Mouse (Mus musculus) limb, embryonic 14.5 days (tissue): ENCODE data around the gene Rnf11. TPM values are rescaled to one million over a fixed set of nuclear protein-coding genes. Genes with fewer than 3 reads are reported as not detected.

ENCODE experiments used
- ATAC-seq: fragments of 200-750 bp; cut with Nextera tagmentation; 2 replicates; pipeline ENCODE4 v1.8.0; 2017; ENCODE audit warnings: low read depth, moderate number of reproducible peaks, moderate TSS enrichment; ENCODE audit not compliant: low FRiP score
- DNase-seq: peaks from one replicate; pipeline ENCODE4 v3.0.0-alpha.2; 2015; ENCODE audit warnings: low spot score
- H3K27ac ChIP-seq: fragments of 300-500 bp; sonication (generic); replicated peaks from 2 replicates; pipeline ENCODE4 v1.5.1; 2014; ENCODE audit warnings: low read depth, mild to moderate bottlenecking, low read length, moderate library complexity, mixed read lengths
- H3K27me3 ChIP-seq: fragments of 300-500 bp; sonication (generic); 2 replicates; pipeline ENCODE4 v1.6.1; 2014; ENCODE audit warnings: low read length, mixed read lengths; ENCODE audit not compliant: control insufficient read depth, insufficient read depth
- H3K36me3 ChIP-seq: fragments of 300-500 bp; sonication (generic); 2 replicates; pipeline ENCODE4 v1.6.1; 2014; ENCODE audit warnings: mild to moderate bottlenecking, low read length, moderate library complexity, mixed read lengths; ENCODE audit not compliant: control insufficient read depth, insufficient read depth
- H3K4me1 ChIP-seq: fragments of 300-500 bp; sonication (generic); 2 replicates; pipeline ENCODE4 v1.6.1; 2014; ENCODE audit warnings: antibody characterized with exemption, low read length, mixed read lengths; ENCODE audit not compliant: control insufficient read depth, insufficient read depth
- H3K4me2 ChIP-seq: fragments of 300-500 bp; sonication (generic); replicated peaks from 2 replicates; pipeline ENCODE4 v1.6.1; 2014; ENCODE audit warnings: low read depth, mild to moderate bottlenecking, low read length, moderate library complexity; ENCODE audit not compliant: severe bottlenecking
- H3K4me3 ChIP-seq: fragments of 300-500 bp; sonication (generic); replicated peaks from 2 replicates; pipeline ENCODE4 v1.5.1; 2014; ENCODE audit warnings: low read length
- H3K9ac ChIP-seq: fragments of 300-500 bp; sonication (generic); 2 replicates; pipeline ENCODE4 v1.6.1; 2014; ENCODE audit warnings: mild to moderate bottlenecking, low read depth, low read length, moderate library complexity; ENCODE audit not compliant: severe bottlenecking
- H3K9me3 ChIP-seq: fragments of 300-500 bp; sonication (generic); 2 replicates; pipeline ENCODE4 v1.6.1; 2016; ENCODE audit warnings: low read length; ENCODE audit not compliant: control insufficient read depth
- POLR2A ChIP-seq: fragments of 200-500 bp; IDR thresholded peaks from 2 replicates; pipeline ENCODE4 v1.8.0; 2012; ENCODE audit warnings: inconsistent platforms, mild to moderate bottlenecking, moderate library complexity, borderline replicate concordance; ENCODE audit not compliant: insufficient read depth, insufficient read length; ENCODE audit errors: extremely low read depth
- WGBS: fragments of 180-500 bp; shearing (Covaris S2); extraction: QIAGEN DNeasy Blood & Tissue Kit; methylation state at CpG from one replicate; pipeline ENCODE4 v1.1.7; 2014; 5-methylcytosine and 5-hydroxymethylcytosine counted together
- polyA plus RNA-seq, 2 experiments: library from polyadenylated mRNA; depleted of rRNA in 1 of 2; stranded (reverse) in 1 of 2; unstranded in 1 of 2; fragments of >200 nt; fragmentation: Nextera tagmentation in 1 of 2; extraction: Ambion mirVana in 1 of 2; gene quantifications; 2 replicates each; pipeline versions ENCODE4 v1.2.1 to v1.2.3; 2012 to 2014

Rnf11 gene
- polyA plus RNA-seq, 2 experiments, result 43.6 to 71.7 TPM

- H3K27me3 ChIP-seq, result no peaks in the 10 kb centered on the region
- no peaks in the 10 kb centered on the region for H3K9me3 ChIP-seq
- no peak overlapping the region for H3K4me2 ChIP-seq
- H3K4me3 ChIP-seq, result no peak overlapping the region
- no peak overlapping the region for H3K27ac ChIP-seq
- H3K36me3 ChIP-seq, result no peaks in the 10 kb centered on the region
- no peaks in the 10 kb centered on the region for H3K4me1 ChIP-seq
- H3K9ac ChIP-seq, result no peak overlapping the region
- TF ChIP-seq POLR2A, result no peak
- ATAC-seq (no peak), DNase-seq (no peak)
These were observed 9.1 kb upstream of the Rnf11 start for GRCm38 (mm10) chr4:109493581-109493980.

GRCm38 (mm10) chr4:109488812-109489211, 4.3 kb upstream of the Rnf11 start:
- no peak for TF ChIP-seq POLR2A
- ATAC-seq, result no peak

GRCm38 (mm10) chr4:109482701-109483100, 1.8 kb downstream of the Rnf11 start:
- no peaks in the 10 kb centered on the region for H3K4me1 ChIP-seq
- no peak for TF ChIP-seq POLR2A
- ATAC-seq, result no peak

More at GRCm38 (mm10) chr4:109488812-109489211, 4.3 kb upstream of the Rnf11 start:
- DNase-seq, result no peak
- H3K4me3 ChIP-seq, result no peak overlapping the region
- no peaks in the 10 kb centered on the region for H3K9me3 ChIP-seq
- H3K4me2 ChIP-seq, result no peak overlapping the region
- H3K36me3 ChIP-seq, result no peaks in the 10 kb centered on the region
- no peaks in the 10 kb centered on the region for H3K4me1 ChIP-seq
- 63% methylated on average over 1 of the region's 1 CpGs for WGBS
- H3K9ac ChIP-seq, result no peak overlapping the region
- no peak overlapping the region for H3K27ac ChIP-seq
- no peaks in the 10 kb centered on the region for H3K27me3 ChIP-seq

GRCm38 (mm10) chr4:109481424-109481823, 3.1 kb downstream of the Rnf11 start:
- WGBS, result 76% methylated on average over 2 of the region's 2 CpGs
- Histone ChIP-seq H3K4me2 (no peak overlapping the region), H3K27me3 (no peaks in the 10 kb centered on the region), H3K27ac (no peak overlapping the region), H3K9ac (no peak overlapping the region), H3K36me3 (no peaks in the 10 kb centered on the region), H3K4me3 (no peak overlapping the region), H3K9me3 (no peaks in the 10 kb centered on the region), H3K4me1 (no peaks in the 10 kb centered on the region)
- no peak for DNase-seq
- ATAC-seq, result no peak
- TF ChIP-seq POLR2A, result no peak

More at GRCm38 (mm10) chr4:109482701-109483100, 1.8 kb downstream of the Rnf11 start:
- no peak overlapping the region for H3K4me3 ChIP-seq
- no peaks in the 10 kb centered on the region for H3K36me3 ChIP-seq
- no peak overlapping the region for H3K4me2 ChIP-seq
- no peaks in the 10 kb centered on the region for H3K9me3 ChIP-seq
- no peak overlapping the region for H3K9ac ChIP-seq
- H3K27me3 ChIP-seq, result no peaks in the 10 kb centered on the region
- no peak for DNase-seq
- no peak overlapping the region for H3K27ac ChIP-seq
- 92% methylated on average over 1 of the region's 1 CpGs for WGBS

GRCm38 (mm10) chr4:109477454-109477853, 7.1 kb downstream of the Rnf11 start:
- Histone ChIP-seq H3K4me1 (peaks cover 4% of the 10 kb centered on the region; the same call in 1 of the 2 replicates), H3K4me2 (no peak overlapping the region), H3K9me3 (no peaks in the 10 kb centered on the region), H3K36me3 (no peaks in the 10 kb centered on the region), H3K4me3 (no peak overlapping the region), H3K27ac (no peak overlapping the region), H3K9ac (no peak overlapping the region), H3K27me3 (no peaks in the 10 kb centered on the region)
- WGBS, result 92% methylated on average over 3 of the region's 3 CpGs
- TF ChIP-seq POLR2A, result no peak
- ATAC-seq (no peak), DNase-seq (no peak)

- Histone ChIP-seq H3K27me3 (no peaks in the 10 kb centered on the region), H3K4me1 (peaks cover 4% of the 10 kb centered on the region; the same call in 1 of the 2 replicates), H3K4me3 (peak overlapping the region; percentile 94), H3K9ac (peak overlapping the region; percentile 98), H3K36me3 (no peaks in the 10 kb centered on the region), H3K27ac (peak overlapping the region; percentile 91), H3K9me3 (no peaks in the 10 kb centered on the region), H3K4me2 (peak overlapping the region; percentile 72)
- TF ChIP-seq POLR2A, result peak; percentile 68; the same call in 1 of the 2 replicates
- WGBS, result 0% methylated on average over 26 of the region's 39 CpGs
- DNase-seq (peak; percentile 90), ATAC-seq (peak; percentile 98)
These were observed 7.9 kb downstream of the Rnf11 start for GRCm38 (mm10) chr4:109476554-109477014.
